In genomic region chr8:117019323-117020275, GRCm38 (mm10) we compare ENCODE assay signal across 13 mouse cellular contexts. TPM values are rescaled to one million over a fixed set of nuclear protein-coding genes. Genes with fewer than 3 reads are reported as not detected.
A peak's percentile ranks its signal among the peaks of the same experiment; 100 is the strongest.
DNase-seq lines count a peak whose midpoint lies in the region; ATAC-seq lines count a peak whose summit lies in the region.
"Had no signal": no experiment of that assay in that cellular context is flagged by ENCODE, and none has a peak within 500 bp of the region (broad histone marks: within the 10 kb centered on the region; RNA-seq: fewer than 3 reads in every experiment).

No protein-coding gene starts in this region.

- no peak overlapping the region for H3K4me3 ChIP-seq in midbrain, embryonic 14.5 days (replicated peaks; ENCODE audit: low read depth, low read length)
- H3K4me3 ChIP-seq in midbrain, embryonic 13.5 days (replicated peaks) = no peak overlapping the region
- H3K4me3 ChIP-seq: liver, embryonic 12.5 days; neural tube, embryonic 12.5 days had no signal

- no peak for ATAC-seq in midbrain, embryonic 14.5 days (ENCODE audit: low FRiP score, low TSS enrichment)
- no peak for ATAC-seq in midbrain, embryonic 13.5 days
- ATAC-seq: intestine, postnatal 0 days; liver, embryonic 12.5 days had no signal

- H3K4me2 ChIP-seq in midbrain, embryonic 14.5 days (ENCODE audit: low read length) = no peak overlapping the region
- H3K4me2 ChIP-seq in midbrain, embryonic 13.5 days (replicated peaks) = no peak overlapping the region
- H3K4me2 ChIP-seq: liver, embryonic 12.5 days; neural tube, embryonic 12.5 days had no signal

- H3K9me3 ChIP-seq in midbrain, embryonic 14.5 days (ENCODE audit: control insufficient read depth, low read length) = no peaks in the 10 kb centered on the region
- no peaks in the 10 kb centered on the region for H3K9me3 ChIP-seq in midbrain, embryonic 13.5 days
- H3K9me3 ChIP-seq: liver, embryonic 12.5 days; neural tube, embryonic 12.5 days had no signal

- 85% methylated on average over 18 of the region's 18 CpGs for WGBS in midbrain, embryonic 14.5 days
- 91% methylated on average over 18 of the region's 18 CpGs for WGBS in midbrain, embryonic 13.5 days

- H3K4me1 ChIP-seq in midbrain, embryonic 14.5 days (ENCODE audit: control insufficient read depth, insufficient read depth, low read length) = no peaks in the 10 kb centered on the region
- H3K4me1 ChIP-seq in midbrain, embryonic 13.5 days (replicated peaks) = no peaks in the 10 kb centered on the region; the same call in 1 of the 2 replicates
- H3K4me1 ChIP-seq: liver, embryonic 12.5 days; neural tube, embryonic 12.5 days had no signal

- intact Hi-C loops in heart, postnatal 25 days (cut with DNase I) = no loop called here

- no peak overlapping the region for H3K9ac ChIP-seq in midbrain, embryonic 14.5 days (replicated peaks; ENCODE audit: low read length)
- H3K9ac ChIP-seq in midbrain, embryonic 13.5 days (replicated peaks) = no peak overlapping the region
- H3K9ac ChIP-seq: liver, embryonic 12.5 days; neural tube, embryonic 12.5 days had no signal

- peak; percentile 17 to 27 for DNase-seq in cerebellum, postnatal 14 days
- DNase-seq in cerebellum, postnatal 4 days (ENCODE audit: low spot score in 2 of 2) = no peak
- DNase-seq in midbrain, embryonic 14.5 days = peak; percentile 9
- DNase-seq in layer of hippocampus, postnatal 14 days (ENCODE audit: low spot score in 2 of 2) = peak; percentile 6 to 40
- DNase-seq in heart, postnatal 25 days (ENCODE audit: low spot score) = no peak
- no peak for DNase-seq in kidney, postnatal 25 days
- DNase-seq in urinary bladder, adult 2 months (ENCODE audit: low spot score) = no peak
- DNase-seq: cerebellum, postnatal 25 days; heart, postnatal 36 days had no signal

- no peak overlapping the region for H3K27ac ChIP-seq in midbrain, embryonic 14.5 days (replicated peaks; ENCODE audit: low read depth, low read length)
- H3K27ac ChIP-seq in midbrain, embryonic 13.5 days = no peak overlapping the region
- H3K27ac ChIP-seq: liver, embryonic 12.5 days; neural tube, embryonic 12.5 days had no signal

- no peaks in the 10 kb centered on the region for H3K27me3 ChIP-seq in midbrain, embryonic 14.5 days (ENCODE audit: control insufficient read depth, insufficient read depth, low read length)
- H3K27me3 ChIP-seq in midbrain, embryonic 13.5 days = no peaks in the 10 kb centered on the region
- H3K27me3 ChIP-seq: neural tube, embryonic 12.5 days had no signal

- H3K36me3 ChIP-seq in midbrain, embryonic 14.5 days (ENCODE audit: control insufficient read depth, insufficient read depth, low read length) = no peaks in the 10 kb centered on the region
- no peaks in the 10 kb centered on the region for H3K36me3 ChIP-seq in midbrain, embryonic 13.5 days
- H3K36me3 ChIP-seq: liver, embryonic 12.5 days; neural tube, embryonic 12.5 days had no signal

RNA-seq across cellular contexts. Expression of gene Gcsh, which starts 26.3 kb away (rescaled TPM):
- polyA plus RNA-seq in midbrain, embryonic 14.5 days (2014; fragmentation: Nextera tagmentation; extraction: Ambion mirVana) = 82.2 and 87.5 TPM in 2 replicates
- 88.9 and 89.2 TPM in 2 replicates for polyA plus RNA-seq in midbrain, embryonic 13.5 days (2015; fragmentation: Nextera tagmentation; extraction: Ambion mirVana)
- 10 to 100 TPM; 49.1 to 55.1 TPM for total RNA-seq in layer of hippocampus, postnatal 14 days (2021)
- total RNA-seq in heart, postnatal 25 days (2021) = 10 to 100 TPM; 47.1 to 50.5 TPM
- polyA plus RNA-seq in urinary bladder, adult 2 months (2012; rRNA removed) = 60.5 and 70.1 TPM in 2 replicates

RNA-seq across cellular contexts. Expression of gene 1700030J22Rik, which starts 40.8 kb away (rescaled TPM):
- polyA plus RNA-seq in midbrain, embryonic 14.5 days (2014; fragmentation: Nextera tagmentation; extraction: Ambion mirVana) = 5.6 and 6.3 TPM in 2 replicates
- polyA plus RNA-seq in midbrain, embryonic 13.5 days (2015; fragmentation: Nextera tagmentation; extraction: Ambion mirVana) = 4.8 and 6.7 TPM in 2 replicates
- 1 to 10 TPM; 9.5 to 9.7 TPM for total RNA-seq in layer of hippocampus, postnatal 14 days (2021)
- under 1 TPM; 0.31 to 0.45 TPM for total RNA-seq in heart, postnatal 25 days (2021)
- polyA plus RNA-seq in urinary bladder, adult 2 months (2012; rRNA removed) = 0.47 TPM in 2 replicates

Comparison
In these comparisons a context has a peak if more than half of its experiments do, and no peak if none do; other contexts are left out.
1. DNase-seq: peak in cerebellum, postnatal 14 days (2 of 2), midbrain, embryonic 14.5 days (single experiment) and layer of hippocampus, postnatal 14 days (2 of 2); none in cerebellum, postnatal 4 days (0 of 2), heart, postnatal 25 days (single experiment), kidney, postnatal 25 days (0 of 2) and urinary bladder, adult 2 months (single experiment).